Mouse (Mus musculus) heart, embryonic 11.5 days (tissue): ENCODE measurements around the gene Mpc2. TPM values are rescaled to one million over a fixed set of nuclear protein-coding genes. Genes with fewer than 3 reads are reported as not detected.

Experiments
- ATAC-seq: fragments of 200-750 bp; cut with Nextera tagmentation; replicated peaks from 2 replicates; pipeline ENCODE4 v1.8.0; 2017; ENCODE audit warnings: moderate library complexity; ENCODE audit not compliant: insufficient number of reproducible peaks, low FRiP score, low TSS enrichment
- H3K27ac ChIP-seq: fragments of 300-500 bp; sonication (generic); 2 replicates; pipeline ENCODE4 v1.5.1; 2014; ENCODE audit warnings: mild to moderate bottlenecking, low read depth, low read length
- H3K27me3 ChIP-seq: fragments of 300-500 bp; sonication (generic); 2 replicates; pipeline ENCODE4 v1.6.1; 2014; ENCODE audit warnings: mild to moderate bottlenecking, low read length, mixed read lengths; ENCODE audit not compliant: control insufficient read depth, insufficient read depth
- H3K36me3 ChIP-seq: fragments of 300-500 bp; sonication (generic); 2 replicates; pipeline ENCODE4 v1.6.1; 2014; ENCODE audit warnings: mild to moderate bottlenecking, low read length, moderate library complexity, mixed read lengths; ENCODE audit not compliant: control insufficient read depth, insufficient read depth
- H3K4me1 ChIP-seq: fragments of 300-500 bp; sonication (generic); 2 replicates; pipeline ENCODE4 v1.6.1; 2014; ENCODE audit warnings: low read length; ENCODE audit not compliant: control insufficient read depth, insufficient read depth
- H3K4me2 ChIP-seq: fragments of 300-500 bp; sonication (generic); 2 replicates; pipeline ENCODE4 v1.6.1; 2014; ENCODE audit warnings: mild to moderate bottlenecking, moderate library complexity
- H3K4me3 ChIP-seq: fragments of 300-500 bp; sonication (generic); 2 replicates; pipeline ENCODE4 v1.5.1; 2014; ENCODE audit warnings: low read depth, low read length
- H3K9ac ChIP-seq: fragments of 300-500 bp; sonication (generic); 2 replicates; pipeline ENCODE4 v1.6.1; 2014; ENCODE audit warnings: mild to moderate bottlenecking, low read depth, low read length, moderate library complexity
- H3K9me3 ChIP-seq: fragments of 300-500 bp; sonication (generic); replicated peaks from 2 replicates; pipeline ENCODE4 v1.6.1; 2016; ENCODE audit warnings: low read length; ENCODE audit not compliant: control insufficient read depth
- WGBS: fragments of 180-500 bp; shearing (Covaris S2); extraction: QIAGEN DNeasy Blood & Tissue Kit; methylation state at CpG from one replicate; pipeline ENCODE4 v1.1.7; 2014; ENCODE audit not compliant: insufficient replicate concordance; 5-methylcytosine and 5-hydroxymethylcytosine counted together
- polyA plus RNA-seq: library from polyadenylated mRNA; unstranded; fragments of >200 nt; fragmentation: Nextera tagmentation; extraction: Ambion mirVana; gene quantifications from 2 replicates; pipeline ENCODE4 v1.2.1, GENCODE M21; 2014

The Mpc2 gene
- polyA plus RNA-seq, 1 experiment from 2014 or later, result 212 TPM

GRCm38 (mm10) chr1:165459041-165459502, 1.4 kb upstream of the Mpc2 start:
- no peak for ATAC-seq
- Histone ChIP-seq H3K9me3 (no peaks in the 10 kb centered on the region), H3K36me3 (no peaks in the 10 kb centered on the region), H3K4me3 (peak overlapping the region; percentile 97), H3K27me3 (no peaks in the 10 kb centered on the region), H3K9ac (peak overlapping the region; percentile 87), H3K4me2 (peak overlapping the region; percentile 82), H3K4me1 (peaks cover 3% of the 10 kb centered on the region; the same call in 1 of the 2 replicates), H3K27ac (no peak overlapping the region)
- WGBS, result 20% methylated on average over 7 of the region's 7 CpGs

GRCm38 (mm10) chr1:165459503-165460181, 795 bp upstream of the Mpc2 start:
- H3K4me2 ChIP-seq, result peak overlapping the region; percentile 82
- peaks cover 3% of the 10 kb centered on the region; the same call in 1 of the 2 replicates for H3K4me1 ChIP-seq
- H3K9ac ChIP-seq, result peak overlapping the region; percentile 87
- peak overlapping the region; percentile 97 for H3K27ac ChIP-seq
- peak overlapping the region; percentile 97 for H3K4me3 ChIP-seq
- no peaks in the 10 kb centered on the region for H3K36me3 ChIP-seq
- peak; percentile 3; the same call in 1 of the 2 replicates for ATAC-seq
- WGBS, result 1% methylated on average over 47 of the region's 60 CpGs
- H3K9me3 ChIP-seq, result no peaks in the 10 kb centered on the region
- no peaks in the 10 kb centered on the region for H3K27me3 ChIP-seq

GRCm38 (mm10) chr1:165460801-165461377, 452 bp downstream of the Mpc2 start:
- no peaks in the 10 kb centered on the region for H3K36me3 ChIP-seq
- H3K4me2 ChIP-seq, result peak overlapping the region; percentile 82
- peaks cover 3% of the 10 kb centered on the region; the same call in 1 of the 2 replicates for H3K4me1 ChIP-seq
- H3K27me3 ChIP-seq, result no peaks in the 10 kb centered on the region
- peak; percentile 99 for ATAC-seq
- under 1% methylated on average over 41 of the region's 41 CpGs for WGBS
- H3K9ac ChIP-seq, result peak overlapping the region; percentile 87
- H3K4me3 ChIP-seq, result peak overlapping the region; percentile 97
- no peaks in the 10 kb centered on the region for H3K9me3 ChIP-seq
- H3K27ac ChIP-seq, result peak overlapping the region; percentile 97

- Histone ChIP-seq H3K27me3 (no peaks in the 10 kb centered on the region), H3K27ac (peak overlapping the region; percentile 80), H3K9me3 (no peaks in the 10 kb centered on the region), H3K4me3 (peak overlapping the region; percentile 97), H3K36me3 (no peaks in the 10 kb centered on the region), H3K9ac (peak overlapping the region; percentile 72), H3K4me2 (peak overlapping the region; percentile 78), H3K4me1 (peaks cover 3% of the 10 kb centered on the region; the same call in 1 of the 2 replicates)
- ATAC-seq, result no peak
- WGBS, result 3% methylated on average over 9 of the region's 9 CpGs
Measured at GRCm38 (mm10) chr1:165461681-165462080, 1.2 kb downstream of the Mpc2 start.

- Histone ChIP-seq H3K4me2 (no peak overlapping the region), H3K27ac (no peak overlapping the region), H3K4me3 (no peak overlapping the region), H3K36me3 (no peaks in the 10 kb centered on the region), H3K9me3 (no peaks in the 10 kb centered on the region), H3K9ac (no peak overlapping the region), H3K4me1 (peaks cover 3% of the 10 kb centered on the region; the same call in 1 of the 2 replicates), H3K27me3 (no peaks in the 10 kb centered on the region)
- WGBS, result 93% methylated on average over 1 of the region's 1 CpGs
- no peak for ATAC-seq
Measured at GRCm38 (mm10) chr1:165462861-165463260, 2.4 kb downstream of the Mpc2 start.

- no peaks in the 10 kb centered on the region for H3K27me3 ChIP-seq
- H3K4me2 ChIP-seq, result no peak overlapping the region
- no peak overlapping the region for H3K4me3 ChIP-seq
- no peak overlapping the region for H3K9ac ChIP-seq
- 87% methylated on average over 3 of the region's 3 CpGs for WGBS
- no peak overlapping the region for H3K27ac ChIP-seq
- no peaks in the 10 kb centered on the region for H3K36me3 ChIP-seq
- ATAC-seq, result no peak
- no peaks in the 10 kb centered on the region for H3K4me1 ChIP-seq
- H3K9me3 ChIP-seq, result no peaks in the 10 kb centered on the region
Measured at GRCm38 (mm10) chr1:165464574-165464973, 4.1 kb downstream of the Mpc2 start.

- no peaks in the 10 kb centered on the region for H3K4me1 ChIP-seq
- no peak overlapping the region for H3K9ac ChIP-seq
- H3K36me3 ChIP-seq, result no peaks in the 10 kb centered on the region
- H3K4me2 ChIP-seq, result no peak overlapping the region
- H3K4me3 ChIP-seq, result no peak overlapping the region
- no peak for ATAC-seq
- no peaks in the 10 kb centered on the region for H3K9me3 ChIP-seq
- no peaks in the 10 kb centered on the region for H3K27me3 ChIP-seq
- H3K27ac ChIP-seq, result no peak overlapping the region
Measured at GRCm38 (mm10) chr1:165468971-165469370, 8.5 kb downstream of the Mpc2 start.

- no peak overlapping the region for H3K4me3 ChIP-seq
- H3K36me3 ChIP-seq, result no peaks in the 10 kb centered on the region
- H3K27me3 ChIP-seq, result no peaks in the 10 kb centered on the region
- no peak overlapping the region for H3K9ac ChIP-seq
- H3K9me3 ChIP-seq, result no peaks in the 10 kb centered on the region
- no peak overlapping the region for H3K4me2 ChIP-seq
- H3K27ac ChIP-seq, result no peak overlapping the region
- no peaks in the 10 kb centered on the region for H3K4me1 ChIP-seq
- ATAC-seq, result no peak
Measured at GRCm38 (mm10) chr1:165469717-165470116, 9.3 kb downstream of the Mpc2 start.

GRCm38 (mm10) chr1:165471490-165471889, 11.1 kb downstream of the Mpc2 start:
- H3K4me3 ChIP-seq, result no peak overlapping the region
- H3K27ac ChIP-seq, result no peak overlapping the region
- no peak overlapping the region for H3K9ac ChIP-seq
- no peak overlapping the region for H3K4me2 ChIP-seq
- no peaks in the 10 kb centered on the region for H3K27me3 ChIP-seq
- H3K36me3 ChIP-seq, result no peaks in the 10 kb centered on the region
- 84% methylated on average over 1 of the region's 1 CpGs for WGBS
- no peaks in the 10 kb centered on the region for H3K4me1 ChIP-seq
- H3K9me3 ChIP-seq, result no peaks in the 10 kb centered on the region
- ATAC-seq, result no peak
